Mouse (Mus musculus): ENCODE results near the gene Bcl2l10.

- no peak for TF ChIP-seq CTCF (IDR thresholded peaks at IDR 0.05; ENCODE audit: low read depth)
- no peak for TF ChIP-seq EP300 (IDR thresholded peaks at IDR 0.05; ENCODE audit: low read depth)
These were observed 34.3 kb upstream of the Bcl2l10 start for GRCm38 (mm10) chr9:75313138-75313831.
